Mouse (Mus musculus) neural tube, embryonic 11.5 days (tissue): ENCODE results near the gene Tmem206. TPM values are rescaled to one million over a fixed set of nuclear protein-coding genes. Genes with fewer than 3 reads are reported as not detected.

Experiments
- ATAC-seq: fragments of 200-750 bp; cut with Nextera tagmentation; 2 replicates; pipeline ENCODE4 v1.8.0; 2017; ENCODE audit warnings: moderate number of reproducible peaks, mild to moderate bottlenecking, moderate TSS enrichment, moderate library complexity; ENCODE audit not compliant: insufficient read depth, low FRiP score, low TSS enrichment
- DNase-seq: peaks from one replicate; pipeline ENCODE4 v3.0.0-alpha.2; 2015; ENCODE audit warnings: low spot score
- H3K27ac ChIP-seq: fragments of 300-500 bp; sonication (generic); 2 replicates; pipeline ENCODE4 v1.5.1; 2014; ENCODE audit warnings: low read depth, mild to moderate bottlenecking, low read length
- H3K27me3 ChIP-seq: fragments of 300-500 bp; sonication (generic); 2 replicates; pipeline ENCODE4 v1.6.1; 2014; ENCODE audit warnings: mild to moderate bottlenecking, low read length, mixed read lengths; ENCODE audit not compliant: control insufficient read depth, insufficient read depth
- H3K36me3 ChIP-seq: fragments of 300-500 bp; sonication (generic); 2 replicates; pipeline ENCODE4 v1.6.1; 2014; ENCODE audit warnings: mild to moderate bottlenecking, low read length, moderate library complexity, mixed read lengths; ENCODE audit not compliant: control insufficient read depth, insufficient read depth
- H3K4me1 ChIP-seq: fragments of 300-500 bp; sonication (generic); 2 replicates; pipeline ENCODE4 v1.6.1; 2014; ENCODE audit warnings: low read length, mixed read lengths; ENCODE audit not compliant: control insufficient read depth, insufficient read depth
- H3K4me2 ChIP-seq: fragments of 300-500 bp; sonication (generic); 2 replicates; pipeline ENCODE4 v1.6.1; 2014; ENCODE audit warnings: low read depth, mild to moderate bottlenecking, moderate library complexity
- H3K4me3 ChIP-seq: fragments of 300-500 bp; sonication (generic); 2 replicates; pipeline ENCODE4 v1.5.1; 2014; ENCODE audit warnings: low read depth, low read length
- H3K9ac ChIP-seq: fragments of 300-500 bp; sonication (generic); 2 replicates; pipeline ENCODE4 v1.6.1; 2014; ENCODE audit warnings: mild to moderate bottlenecking, low read length
- H3K9me3 ChIP-seq: fragments of 300-500 bp; sonication (generic); 2 replicates; pipeline ENCODE4 v1.6.1; 2016; ENCODE audit warnings: low read length; ENCODE audit not compliant: control insufficient read depth
- WGBS: fragments of 180-500 bp; shearing (Covaris S2); extraction: QIAGEN DNeasy Blood & Tissue Kit; methylation state at CpG from one replicate; pipeline ENCODE4 v1.1.7; 2014; 5-methylcytosine and 5-hydroxymethylcytosine counted together
- polyA plus RNA-seq: library from polyadenylated mRNA; unstranded; fragments of >200 nt; fragmentation: Nextera tagmentation; extraction: Ambion mirVana; gene quantifications from 2 replicates; pipeline ENCODE4 v1.2.1, GENCODE M21; 2014

Tmem206 gene
- polyA plus RNA-seq, 1 experiment from 2014 or later, result 38.5 TPM

- peak overlapping the region; percentile 51 for H3K4me3 ChIP-seq
- DNase-seq, result no peak
Observed at GRCm38 (mm10) chr1:191395200-191395599, 69.5 kb downstream of the Tmem206 start.

DNA sequence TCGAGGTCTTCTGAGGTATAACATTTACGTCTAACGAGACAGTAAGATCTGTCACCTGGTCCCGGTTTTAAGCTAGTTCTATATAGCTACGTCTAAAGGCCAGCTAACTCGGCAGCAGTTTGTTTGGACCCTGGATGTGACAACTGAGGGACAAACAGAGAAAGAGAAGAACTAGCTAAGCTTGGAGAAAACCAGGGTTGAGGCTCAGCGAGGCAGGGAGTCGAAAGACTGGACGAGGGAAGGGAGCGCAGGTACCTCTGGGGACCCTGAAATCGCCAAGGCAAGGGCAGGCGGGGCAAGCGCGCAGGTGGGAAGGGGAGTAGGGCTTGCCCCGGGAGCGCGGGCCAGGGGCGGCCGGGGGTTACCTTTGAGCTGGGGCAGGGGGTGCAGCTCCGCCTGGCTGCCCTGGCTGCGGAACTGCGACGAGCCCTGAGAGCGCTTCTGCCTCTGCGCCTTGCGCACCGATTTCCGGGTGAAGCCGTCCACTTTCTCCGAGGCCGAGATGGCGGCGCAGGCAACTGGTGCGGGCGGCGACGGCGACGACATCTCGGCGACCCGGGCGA is 70.2 kb downstream of the Tmem206 start:
- H3K4me1 ChIP-seq, result peaks cover 3% of the 10 kb centered on the region; the same call in 1 of the 2 replicates

More at GRCm38 (mm10) chr1:191395200-191395599, 69.5 kb downstream of the Tmem206 start:
- peak overlapping the region; percentile 76 for H3K4me2 ChIP-seq
- H3K9ac ChIP-seq, result no peak overlapping the region
- H3K36me3 ChIP-seq, result no peaks in the 10 kb centered on the region
- no peak overlapping the region for H3K27ac ChIP-seq
- 0 out of 2 replicates have a peak, but pooled peaks cover 2% of the 10 kb centered on the region for H3K27me3 ChIP-seq
- H3K4me1 ChIP-seq, result peaks cover 3% of the 10 kb centered on the region; the same call in 1 of the 2 replicates
- ATAC-seq, result no peak
- WGBS, result 48% methylated on average over 1 of the region's 1 CpGs
- H3K9me3 ChIP-seq, result no peaks in the 10 kb centered on the region

DNA sequence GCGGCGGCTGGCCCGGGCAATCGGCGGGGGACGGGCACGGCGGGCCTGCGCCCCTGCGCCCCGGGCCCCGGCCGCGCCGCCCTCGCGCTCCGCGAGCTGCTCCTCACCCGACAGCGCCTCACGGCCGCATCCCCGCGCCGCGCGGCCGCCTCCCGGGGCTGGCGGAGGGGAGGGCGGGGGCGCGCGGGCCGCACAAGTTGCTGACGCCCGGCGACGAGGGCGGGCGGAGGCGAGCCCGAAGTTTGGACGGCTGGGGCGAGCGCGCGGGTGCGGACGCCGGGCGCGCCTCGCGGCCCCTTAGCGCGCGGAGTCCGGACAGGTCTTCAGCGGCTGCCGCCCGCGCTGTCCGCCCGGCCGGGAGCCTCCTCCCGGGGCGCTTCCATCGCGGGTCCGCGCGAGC is 70.7 kb downstream of the Tmem206 start:
- H3K9me3 ChIP-seq, result no peaks in the 10 kb centered on the region
- H3K36me3 ChIP-seq, result no peaks in the 10 kb centered on the region
- DNase-seq (peak; percentile 70), ATAC-seq (peak; percentile 14; the same call in 1 of the 2 replicates)
- H3K27me3 ChIP-seq, result 0 out of 2 replicates have a peak, but pooled peaks cover 2% of the 10 kb centered on the region
- no peak overlapping the region for H3K27ac ChIP-seq
- H3K4me3 ChIP-seq, result peak overlapping the region; percentile 51
- peak overlapping the region; percentile 68 for H3K9ac ChIP-seq
- peak overlapping the region; percentile 76 for H3K4me2 ChIP-seq
- H3K4me1 ChIP-seq, result peaks cover 3% of the 10 kb centered on the region; the same call in 1 of the 2 replicates
- under 1% methylated on average over 64 of the region's 74 CpGs for WGBS

More for the DNA sequence above, 70.2 kb downstream of the Tmem206 start:
- H3K9ac ChIP-seq, result peak overlapping the region; percentile 68
- ATAC-seq, result no peak
- 0 out of 2 replicates have a peak, but pooled peaks cover 2% of the 10 kb centered on the region for H3K27me3 ChIP-seq
- WGBS, result under 1% methylated on average over 37 of the region's 43 CpGs
- H3K36me3 ChIP-seq, result no peaks in the 10 kb centered on the region
- H3K27ac ChIP-seq, result no peak overlapping the region
- H3K4me2 ChIP-seq, result peak overlapping the region; percentile 76
- peak; percentile 49 for DNase-seq
- no peaks in the 10 kb centered on the region for H3K9me3 ChIP-seq
- peak overlapping the region; percentile 51 for H3K4me3 ChIP-seq

DNA sequence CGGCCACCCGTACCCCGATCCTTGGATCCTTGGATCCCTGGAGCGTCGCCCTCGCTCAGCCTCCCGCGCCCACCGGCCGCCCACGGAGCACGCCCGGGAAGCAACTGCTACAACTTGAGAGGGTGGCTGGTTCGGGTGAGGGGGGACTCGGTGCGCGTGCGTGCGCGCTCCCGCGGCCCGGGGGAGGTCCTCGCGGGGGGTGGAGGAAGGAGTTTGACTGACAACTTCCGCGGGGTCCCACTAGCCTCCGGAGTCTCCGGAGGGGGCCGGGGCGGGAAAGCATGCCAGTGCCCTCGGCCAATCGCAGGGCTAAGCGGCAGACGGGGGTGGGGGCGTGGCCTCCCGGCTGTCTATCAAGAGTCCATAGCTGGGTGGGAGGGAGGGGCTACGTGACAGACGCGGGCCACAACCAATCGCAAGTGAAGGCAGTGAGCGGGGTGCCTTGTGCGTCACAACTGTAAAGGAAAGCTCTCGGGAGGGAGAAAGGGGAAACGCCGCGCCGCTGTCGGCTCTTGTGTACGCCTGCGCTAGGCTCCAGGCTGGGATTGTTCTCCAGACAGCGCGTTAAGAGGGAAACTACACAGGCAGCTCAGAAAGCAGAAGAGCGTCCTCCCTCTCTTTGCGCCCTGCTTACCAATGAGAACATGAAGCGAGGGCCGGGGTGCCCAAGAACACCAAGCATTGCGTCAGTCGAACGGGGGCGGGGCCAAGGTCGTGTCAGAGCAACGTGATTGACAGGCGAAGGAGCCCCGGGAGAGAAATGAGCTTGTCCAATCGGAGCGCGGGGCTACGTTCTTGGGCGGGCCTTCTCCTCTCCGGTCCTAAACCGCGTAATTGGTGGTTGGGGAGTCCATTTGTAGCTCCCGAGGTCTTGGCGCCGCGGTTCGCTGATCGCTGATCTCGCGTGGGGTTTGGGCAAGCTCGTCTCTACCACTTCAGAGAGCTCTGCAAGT is 71.5 kb downstream of the Tmem206 start:
- Histone ChIP-seq H3K27ac (peak overlapping the region; percentile 78), H3K9me3 (no peaks in the 10 kb centered on the region), H3K4me3 (peak overlapping the region; percentile 51), H3K27me3 (0 out of 2 replicates have a peak, but pooled peaks cover 2% of the 10 kb centered on the region), H3K36me3 (no peaks in the 10 kb centered on the region), H3K4me2 (peak overlapping the region; percentile 76), H3K9ac (peak overlapping the region; percentile 68), H3K4me1 (peaks cover 3% of the 10 kb centered on the region; the same call in 1 of the 2 replicates)
- peak; percentile 98 for ATAC-seq
- DNase-seq, result peak; percentile 99
- under 1% methylated on average over 81 of the region's 82 CpGs for WGBS

Other genes with a start within 250 kb of the Tmem206 start
- gene Batf3, start 228.1 kb upstream of the Tmem206 start, polyA plus RNA-seq, result 4.7 and 4.8 TPM in 2 replicates
- gene Fam71a, start 161.1 kb upstream of the Tmem206 start, polyA plus RNA-seq, result not detected in 2 replicates
- gene Atf3, start 107.9 kb upstream of the Tmem206 start, polyA plus RNA-seq, result 2.3 and 3.2 TPM in 2 replicates
- 72.4 and 77.5 TPM in 2 replicates for gene Nenf, start 7.7 kb upstream of the Tmem206 start, polyA plus RNA-seq
- 18.1 and 22.6 TPM in 2 replicates for gene Ppp2r5a, start 77.4 kb downstream of the Tmem206 start, polyA plus RNA-seq
- gene Dtl, start 249.6 kb downstream of the Tmem206 start, polyA plus RNA-seq, result 53.7 and 56.3 TPM in 2 replicates
- 60.1 and 60.2 TPM in 2 replicates for gene Ints7, start 249.7 kb downstream of the Tmem206 start, polyA plus RNA-seq